10 mouse cellular contexts compared by ENCODE assay signal in the genomic region with DNA sequence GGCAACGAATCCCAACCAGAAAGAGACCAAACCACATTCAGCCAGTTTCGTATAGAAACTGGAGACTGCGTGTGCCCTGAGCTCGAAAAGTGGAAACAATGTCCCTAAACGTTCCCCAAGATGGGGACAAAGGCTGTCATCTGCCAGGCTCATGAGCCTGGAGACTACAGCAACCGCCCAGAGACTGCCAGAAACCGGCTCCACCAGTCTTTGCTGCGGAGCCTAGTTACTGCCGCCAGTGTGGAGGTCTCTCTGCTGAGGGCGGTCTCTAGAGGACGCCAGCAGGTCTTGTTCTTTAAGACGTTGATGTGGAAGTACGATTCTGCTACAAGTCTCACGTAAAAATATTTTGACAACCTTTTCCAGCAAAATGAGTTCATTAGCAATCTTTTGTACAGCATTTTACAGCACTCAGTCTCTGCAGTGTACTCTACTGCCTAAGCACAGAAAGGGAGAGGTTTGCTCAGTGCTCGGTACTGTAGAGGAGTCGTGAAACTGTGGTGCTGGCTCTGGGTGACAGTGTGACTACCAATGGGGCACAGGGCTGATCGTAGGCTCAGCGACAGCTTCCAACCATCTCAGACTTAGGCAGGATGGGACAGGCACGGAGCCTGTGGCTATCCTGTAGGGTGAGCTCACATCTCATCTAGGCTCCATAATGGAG. TPM values are rescaled to one million over a fixed set of nuclear protein-coding genes. Genes with fewer than 3 reads are reported as not detected.
DNase-seq lines count a peak whose midpoint lies in the region; ATAC-seq lines count a peak whose summit lies in the region.
"Had no signal": no experiment of that assay in that cellular context is flagged by ENCODE, and none has a peak within 500 bp of the region (broad histone marks: within the 10 kb centered on the region; RNA-seq: fewer than 3 reads in every experiment).

No protein-coding gene starts in this region.

- H3K36me3 ChIP-seq in kidney, embryonic 14.5 days (ENCODE audit: control insufficient read depth, insufficient read depth, low read length) = no peaks in the 10 kb centered on the region
- no peaks in the 10 kb centered on the region for H3K36me3 ChIP-seq in embryonic facial prominence, embryonic 15.5 days
- H3K36me3 ChIP-seq in limb, embryonic 13.5 days = no peaks in the 10 kb centered on the region

- peak overlapping the region; percentile 70; the same call in 1 of the 2 replicates for H3K4me2 ChIP-seq in kidney, embryonic 14.5 days (replicated peaks; ENCODE audit: low read depth, low read length)
- H3K4me2 ChIP-seq in embryonic facial prominence, embryonic 15.5 days (replicated peaks) = peak overlapping the region; percentile 88
- H3K4me2 ChIP-seq in limb, embryonic 13.5 days (replicated peaks) = peak overlapping the region; percentile 89

- WGBS in kidney, embryonic 14.5 days = 10% methylated on average over 19 of the region's 19 CpGs
- WGBS in embryonic facial prominence, embryonic 15.5 days = 11% methylated on average over 19 of the region's 19 CpGs
- WGBS in limb, embryonic 13.5 days = 10% methylated on average over 19 of the region's 19 CpGs

- H3K9me3 ChIP-seq in kidney, embryonic 14.5 days (ENCODE audit: control insufficient read depth, low read length) = no peaks in the 10 kb centered on the region
- H3K9me3 ChIP-seq in embryonic facial prominence, embryonic 15.5 days (replicated peaks) = no peaks in the 10 kb centered on the region
- no peaks in the 10 kb centered on the region for H3K9me3 ChIP-seq in limb, embryonic 13.5 days

- no peak for DNase-seq in kidney, postnatal 14 days
- peak; percentile 31 for DNase-seq in ES-CJ7 (ENCODE audit: low read depth, low spot score)
- no peak for DNase-seq in adrenal gland, postnatal 25 days
- no peak for DNase-seq in thymus, postnatal 14 days
- no peak for DNase-seq in gastrocnemius, postnatal 10 days

- H3K4me1 ChIP-seq in kidney, embryonic 14.5 days (ENCODE audit: control insufficient read depth, insufficient read depth, low read length) = 0 out of 2 replicates have a peak, but pooled peaks cover 3% of the 10 kb centered on the region
- H3K4me1 ChIP-seq in embryonic facial prominence, embryonic 15.5 days = peaks cover 16% of the 10 kb centered on the region
- peaks cover 23% of the 10 kb centered on the region for H3K4me1 ChIP-seq in limb, embryonic 13.5 days

- no peak for ATAC-seq in kidney, embryonic 14.5 days (ENCODE audit: low FRiP score, low TSS enrichment)
- ATAC-seq in embryonic facial prominence, embryonic 15.5 days (ENCODE audit: insufficient number of reproducible peaks, low FRiP score, low TSS enrichment, low read depth) = no peak
- ATAC-seq in limb, embryonic 13.5 days (ENCODE audit: low FRiP score, low read depth) = no peak

- H3K9ac ChIP-seq in kidney, embryonic 14.5 days (ENCODE audit: low read depth, low read length) = no peak overlapping the region
- H3K9ac ChIP-seq in embryonic facial prominence, embryonic 15.5 days = no peak overlapping the region
- no peak overlapping the region for H3K9ac ChIP-seq in limb, embryonic 13.5 days

- H3K27me3 ChIP-seq in kidney, embryonic 14.5 days (ENCODE audit: control insufficient read depth, insufficient read depth, low read length) = peaks cover 36% of the 10 kb centered on the region
- peaks cover 56% of the 10 kb centered on the region for H3K27me3 ChIP-seq in embryonic facial prominence, embryonic 15.5 days
- H3K27me3 ChIP-seq in limb, embryonic 13.5 days = peaks cover 76% of the 10 kb centered on the region

- peak overlapping the region; percentile 45; the same call in 1 of the 2 replicates for H3K4me3 ChIP-seq in kidney, embryonic 14.5 days (ENCODE audit: low read length)
- peak overlapping the region; percentile 47 for H3K4me3 ChIP-seq in embryonic facial prominence, embryonic 15.5 days (replicated peaks)
- peak overlapping the region; percentile 49; the same call in 1 of the 2 replicates for H3K4me3 ChIP-seq in limb, embryonic 13.5 days

- H3K27ac ChIP-seq in kidney, embryonic 14.5 days (ENCODE audit: low read depth, low read length) = no peak overlapping the region
- peak overlapping the region; percentile 13; the same call in 1 of the 2 replicates for H3K27ac ChIP-seq in embryonic facial prominence, embryonic 15.5 days (replicated peaks)
- H3K27ac ChIP-seq in limb, embryonic 13.5 days = no peak overlapping the region

RNA-seq across cellular contexts. Expression of gene Adra1d, which starts 15.2 kb away (rescaled TPM):
- polyA plus RNA-seq in kidney, embryonic 14.5 days (2014; fragmentation: Nextera tagmentation; extraction: Ambion mirVana) = 1.1 and 1.5 TPM in 2 replicates
- 1.4 and 2.7 TPM in 2 replicates for polyA plus RNA-seq in embryonic facial prominence, embryonic 15.5 days (2015; fragmentation: Nextera tagmentation; extraction: Ambion mirVana)
- polyA plus RNA-seq in limb, embryonic 13.5 days (2015; fragmentation: Nextera tagmentation; extraction: Ambion mirVana) = 0.17 and 0.38 TPM in 2 replicates
- total RNA-seq in adrenal gland, postnatal 25 days (2021) = 19.2 and 36.8 TPM in 2 replicates
- total RNA-seq in gastrocnemius, postnatal 10 days (2021) = 1 to 10 TPM; 1.8 to 2.1 TPM
- total RNA-seq: liver, adult 2 months; MEL had no signal

RNA-seq across cellular contexts. Expression of gene Smox, which starts 55.6 kb away (rescaled TPM):
- 27.4 and 29.1 TPM in 2 replicates for polyA plus RNA-seq in kidney, embryonic 14.5 days (2014; fragmentation: Nextera tagmentation; extraction: Ambion mirVana)
- 59.9 and 62.6 TPM in 2 replicates for polyA plus RNA-seq in embryonic facial prominence, embryonic 15.5 days (2015; fragmentation: Nextera tagmentation; extraction: Ambion mirVana)
- 70.6 and 72.6 TPM in 2 replicates for polyA plus RNA-seq in limb, embryonic 13.5 days (2015; fragmentation: Nextera tagmentation; extraction: Ambion mirVana)
- total RNA-seq in adrenal gland, postnatal 25 days (2021) = 24.9 and 25.2 TPM in 2 replicates
- total RNA-seq in gastrocnemius, postnatal 10 days (2021) = 10 to 100 TPM; 25.9 to 28.9 TPM
